Mouse (Mus musculus) left cerebral cortex, adult 2 months (tissue): ENCODE results near the gene Stat6. TPM values are rescaled to one million over a fixed set of nuclear protein-coding genes. Genes with fewer than 3 reads are reported as not detected.
A peak's percentile ranks its signal among the peaks of the same experiment; 100 is the strongest.

Source experiments
- DNase-seq, 2 experiments: peaks; one replicate each; pipeline ENCODE4 v3.0.0; 2021 to 2022; ENCODE audit warnings: low spot score in 2 of 2, mixed read lengths in 1 of 2; ENCODE audit errors: extremely low spot score in 1 of 2
- H3K27ac ChIP-seq: fragments of 200-600 bp; 2 replicates; pipeline ENCODE4 v1.8.1; 2022
- H3K4me3 ChIP-seq: fragments of 200-600 bp; 2 replicates; pipeline ENCODE4 v1.8.1; 2022
- CTCF ChIP-seq: fragments of 200-600 bp; IDR thresholded peaks from 2 replicates; pipeline ENCODE4 v1.8.1; 2022; ENCODE audit warnings: antibody characterized with exemption, mild to moderate bottlenecking, moderate library complexity
- intact Hi-C: fragments of 180-260 bp; cut with DNase I; formaldehyde crosslinking; loops from one replicate; pipeline ENCODE4 v1.15.1; 2025
- total RNA-seq, 2 experiments: library from RNA; stranded (reverse); gene quantifications; 2 replicates each; pipeline ENCODE4 v1.2.3; 2021

The Stat6 gene
- total RNA-seq, 2 experiments from 2014 or later = 11.4 to 12.9 TPM

- DNase-seq = no peak
- no peak overlapping the region for H3K27ac ChIP-seq
- intact Hi-C loops = loop anchor here (2.0 to 5.0 kb wide), 2 partner anchors 47 to 561 kb away; partner anchors contain the start of genes Cdk4 and March9
- TF ChIP-seq CTCF = peak; percentile 34
- H3K4me3 ChIP-seq = no peak overlapping the region
These were observed 19.2 kb upstream of the Stat6 start for GRCm38 (mm10) chr10:127623439-127624216.

GRCm38 (mm10) chr10:127626433-127626832 lies 16.4 kb upstream of the Stat6 start:
- intact Hi-C loops = no loop called here
- TF ChIP-seq CTCF = peak; percentile 71
- Histone ChIP-seq H3K27ac (no peak overlapping the region), H3K4me3 (no peak overlapping the region)
- DNase-seq = no peak

GRCm38 (mm10) chr10:127631261-127632214 lies 11.2 kb upstream of the Stat6 start:
- no peak for TF ChIP-seq CTCF
- no peak overlapping the region for H3K27ac ChIP-seq
- intact Hi-C loops = no loop called here
- no peak overlapping the region for H3K4me3 ChIP-seq
- no peak for DNase-seq

- intact Hi-C loops = no loop called here
- Histone ChIP-seq H3K27ac (no peak overlapping the region), H3K4me3 (no peak overlapping the region)
- no peak for TF ChIP-seq CTCF
- DNase-seq = no peak
These were observed 10.0 kb upstream of the Stat6 start for GRCm38 (mm10) chr10:127632668-127633271.

- H3K27ac ChIP-seq = no peak overlapping the region
- DNase-seq = no peak
- no peak for TF ChIP-seq CTCF
- intact Hi-C loops = loop anchor here (2.0 to 5.0 kb wide), 3 partner anchors 98 to 367 kb away; partner anchors contain the start of genes Hsd17b6 and Zbtb39
- H3K4me3 ChIP-seq = no peak overlapping the region
These were observed 2.4 kb upstream of the Stat6 start for GRCm38 (mm10) chr10:127640421-127640820.

GRCm38 (mm10) chr10:127641861-127642771 lies 670 bp upstream of the Stat6 start:
- H3K4me3 ChIP-seq = peak overlapping the region; percentile 51
- DNase-seq = peak; percentile 85 to 89
- TF ChIP-seq CTCF = peak; percentile 97
- peak overlapping the region; percentile 87 for H3K27ac ChIP-seq
- intact Hi-C loops = loop anchor here (2.0 to 5.0 kb wide), 4 partner anchors 33 to 365 kb away; partner anchors contain the start of genes Hsd17b6 and Zbtb39

GRCm38 (mm10) chr10:127643553-127644238 lies 910 bp downstream of the Stat6 start:
- TF ChIP-seq CTCF = no peak
- H3K27ac ChIP-seq = peak overlapping the region; percentile 87
- peak overlapping the region; percentile 51 for H3K4me3 ChIP-seq
- no peak for DNase-seq
- intact Hi-C loops = loop anchor here (2.0 to 5.0 kb wide), 2 partner anchors 31 to 364 kb away; partner anchors contain the start of gene Hsd17b6

GRCm38 (mm10) chr10:127645791-127646190 lies 3.0 kb downstream of the Stat6 start:
- Histone ChIP-seq H3K27ac (no peak overlapping the region), H3K4me3 (no peak overlapping the region)
- no peak for TF ChIP-seq CTCF
- intact Hi-C loops = no loop called here
- DNase-seq = no peak

GRCm38 (mm10) chr10:127652906-127653638 lies 10.3 kb downstream of the Stat6 start:
- H3K4me3 ChIP-seq = no peak overlapping the region

More at GRCm38 (mm10) chr10:127652906-127653638, 10.3 kb downstream of the Stat6 start:
- intact Hi-C loops = no loop called here
- H3K27ac ChIP-seq = no peak overlapping the region
- DNase-seq = no peak
- no peak for TF ChIP-seq CTCF
